Mouse (Mus musculus): ENCODE data around the gene Spib.

Gene Spib

GRCm38 (mm10) chr7:44526414-44527154 lies 5.3 kb downstream of the Spib start:
- no peak for DNase-seq (ENCODE audit: low spot score in 2 of 2)

- peak; percentile 52 to 71 for DNase-seq (ENCODE audit: low spot score in 2 of 2)
Observed at GRCm38 (mm10) chr7:44525126-44525832, 6.6 kb downstream of the Spib start.

DNA sequence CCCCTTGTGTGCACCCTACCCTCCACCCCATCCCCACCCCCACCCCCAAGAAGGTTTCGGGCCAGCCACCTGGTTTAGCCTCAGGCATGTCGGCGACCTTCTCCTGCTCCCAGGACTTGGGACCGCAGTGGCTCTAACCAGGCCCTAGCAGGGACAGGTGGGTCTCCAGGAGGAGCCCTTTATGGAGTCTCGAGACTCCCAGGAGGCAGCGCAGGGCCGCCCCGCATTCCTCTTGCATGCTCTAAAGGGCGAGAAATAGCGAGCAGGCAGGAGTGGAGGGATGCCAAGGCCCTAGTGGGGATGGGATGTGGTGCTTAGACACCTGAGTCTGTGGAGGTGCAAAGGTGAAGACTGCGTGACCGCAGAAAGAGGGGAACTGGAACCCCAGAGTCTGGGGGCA lies 7.4 kb downstream of the Spib start, which contains the start of gene Mybpc2:
Gene Mybpc2 (minus strand): TSS at position 155 of the 400 bp plus-strand sequence.
- no peak for DNase-seq (ENCODE audit: low spot score in 2 of 2)

- DNase-seq (ENCODE audit: low spot score in 2 of 2): no peak
Observed at GRCm38 (mm10) chr7:44523056-44523455, 8.8 kb downstream of the Spib start.

- peak; percentile 49 to 75 for DNase-seq (ENCODE audit: low spot score in 2 of 2)
Observed at GRCm38 (mm10) chr7:44521710-44522109, 10.2 kb downstream of the Spib start.

- no peak for DNase-seq (ENCODE audit: low spot score in 2 of 2)
Observed at GRCm38 (mm10) chr7:44520990-44521389, 10.9 kb downstream of the Spib start.

DNA sequence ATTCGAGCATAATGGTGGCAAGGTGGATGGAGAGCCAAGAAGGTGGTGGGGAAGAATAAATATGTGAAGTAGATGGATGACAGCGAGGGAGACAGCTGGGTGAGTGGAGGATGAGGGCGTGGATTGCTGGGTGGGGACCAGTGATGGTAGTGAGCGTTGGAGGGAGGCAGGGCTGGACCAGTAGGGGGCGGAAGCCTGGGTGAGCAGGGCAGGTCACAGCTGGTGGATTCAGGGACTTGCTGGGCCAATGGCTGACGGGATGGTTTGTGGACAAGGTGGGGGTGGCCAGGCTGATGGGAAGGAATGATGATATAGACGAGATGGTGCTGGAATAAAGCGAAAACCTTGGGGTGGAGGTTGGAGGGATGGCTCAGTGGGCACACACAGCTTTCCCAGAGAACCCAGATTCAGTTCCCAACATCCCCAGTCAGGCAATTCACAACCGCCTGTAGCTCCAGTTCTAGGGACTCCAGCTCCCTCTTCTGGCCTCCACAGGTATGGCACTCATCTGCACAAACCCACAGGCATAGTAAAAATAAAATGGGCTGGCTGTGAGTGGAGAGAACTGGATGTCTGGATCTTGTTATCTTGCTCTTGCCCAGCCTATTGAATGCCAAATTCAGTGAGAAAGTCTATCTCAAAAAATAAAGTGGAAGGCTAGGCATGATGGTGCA lies 12.5 kb downstream of the Spib start:
- no peak for DNase-seq (ENCODE audit: low spot score in 2 of 2)

GRCm38 (mm10) chr7:44507491-44507890 lies 24.4 kb downstream of the Spib start:
- no peak for DNase-seq (ENCODE audit: low spot score in 2 of 2)

- peak; percentile 54 to 83 for DNase-seq (ENCODE audit: low spot score in 2 of 2)
Observed at GRCm38 (mm10) chr7:44501563-44502115, 30.2 kb downstream of the Spib start.

GRCm38 (mm10) chr7:44500046-44500445 lies 31.8 kb downstream of the Spib start:
- DNase-seq (ENCODE audit: low spot score in 2 of 2): no peak

- DNase-seq (ENCODE audit: low spot score in 2 of 2): no peak
Observed at GRCm38 (mm10) chr7:44498922-44499321, 32.9 kb downstream of the Spib start.

DNA sequence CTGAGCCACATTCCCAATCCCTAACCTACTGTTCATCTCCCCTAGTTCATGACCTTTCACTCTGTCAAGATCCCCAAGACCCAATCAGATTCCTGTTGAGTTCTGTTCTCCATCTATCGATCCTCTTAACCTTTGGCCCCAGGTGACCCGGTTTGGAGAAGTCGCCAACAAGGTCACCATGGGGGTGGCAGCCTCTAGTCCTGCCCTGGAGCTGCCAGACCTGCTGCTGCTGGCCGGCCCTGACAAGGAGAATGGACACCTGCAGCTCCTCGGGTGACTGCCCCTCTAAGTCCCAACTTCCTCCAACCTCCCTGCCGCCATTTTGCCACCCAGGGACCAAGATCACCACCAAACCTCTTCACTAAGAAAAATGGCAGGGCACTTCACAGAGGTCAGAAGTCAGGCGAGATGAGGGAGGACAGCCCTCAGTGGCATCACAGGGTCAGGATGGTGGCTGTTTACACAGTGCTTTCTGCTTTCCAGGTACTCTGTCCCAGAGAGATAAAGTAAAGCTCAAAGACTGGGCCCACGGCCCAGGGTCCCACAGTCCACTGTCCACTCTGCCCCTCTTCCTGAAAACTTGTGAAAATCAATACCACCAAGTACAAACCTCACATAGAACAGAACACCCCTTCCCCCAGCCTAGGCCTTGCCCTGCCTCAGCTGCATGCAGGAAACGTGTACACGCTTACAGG lies 34.4 kb downstream of the Spib start:
- no peak for DNase-seq (ENCODE audit: low spot score in 2 of 2)

DNA sequence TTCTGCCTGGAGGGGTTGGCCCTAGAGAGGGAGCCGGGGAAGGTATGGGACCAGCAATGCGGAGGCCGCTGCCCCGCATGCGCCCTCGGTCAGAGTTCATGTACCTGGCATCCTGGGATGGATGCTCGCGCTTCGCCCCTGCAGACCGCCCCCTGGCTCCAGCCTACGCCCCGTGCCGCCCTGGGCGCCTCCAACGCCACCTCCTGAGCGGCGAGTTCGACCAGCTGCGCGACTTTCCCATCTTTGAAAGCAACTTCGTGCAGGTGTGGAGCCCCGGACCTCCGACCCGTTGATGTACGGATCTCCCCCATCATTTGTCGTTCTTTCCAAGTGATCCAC lies 35.1 kb downstream of the Spib start:
- DNase-seq (ENCODE audit: low spot score in 2 of 2): no peak

DNA sequence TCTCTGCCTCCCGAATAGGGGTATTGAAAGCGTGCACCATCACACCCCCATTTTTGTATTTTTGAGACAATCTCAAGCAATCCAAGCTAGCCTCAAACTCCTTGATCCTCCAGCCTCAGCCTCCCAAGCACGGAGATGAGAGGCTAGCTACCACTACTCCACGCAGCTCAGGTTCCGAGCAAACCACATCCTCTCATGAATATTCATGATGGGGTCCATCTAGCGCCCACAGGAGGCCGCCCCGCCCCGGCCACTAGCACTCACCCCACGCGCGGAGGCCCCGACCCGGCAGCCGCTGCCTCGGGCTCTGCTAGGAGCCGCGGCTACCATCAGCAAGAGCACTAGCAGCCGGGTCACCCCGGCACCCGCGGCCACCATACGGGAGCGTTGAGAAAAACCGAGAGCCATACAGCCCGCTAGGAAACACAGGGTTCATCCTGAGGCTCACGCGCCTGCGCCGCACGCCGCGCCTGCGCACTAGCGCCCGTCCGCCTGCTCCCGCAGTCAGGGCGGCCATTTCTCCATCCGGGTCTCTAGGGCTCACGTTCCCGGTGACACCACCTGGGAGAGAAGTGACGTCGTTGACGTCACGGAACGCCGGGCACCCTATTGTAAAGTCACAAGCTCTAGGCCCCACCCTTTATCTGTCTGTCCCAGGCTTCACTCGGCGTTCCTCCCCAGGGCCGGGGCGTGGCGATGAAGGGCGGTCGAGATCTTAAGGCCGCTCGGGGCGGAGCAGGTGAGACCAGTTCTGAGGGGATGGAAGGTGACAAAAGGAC lies 35.7 kb downstream of the Spib start, which contains the start of the genes Emc10 and Fam71e1:
Gene Emc10 (minus strand): TSS at position 538 of the 779 bp plus-strand sequence.
Gene Fam71e1 (plus strand): TSS at position 590 of the 779 bp plus-strand sequence.
- peak; percentile 97 to 98 for DNase-seq (ENCODE audit: low spot score in 2 of 2)

- no peak for DNase-seq (ENCODE audit: low spot score in 2 of 2)
Observed at GRCm38 (mm10) chr7:44495086-44495485, 36.8 kb downstream of the Spib start.

DNA sequence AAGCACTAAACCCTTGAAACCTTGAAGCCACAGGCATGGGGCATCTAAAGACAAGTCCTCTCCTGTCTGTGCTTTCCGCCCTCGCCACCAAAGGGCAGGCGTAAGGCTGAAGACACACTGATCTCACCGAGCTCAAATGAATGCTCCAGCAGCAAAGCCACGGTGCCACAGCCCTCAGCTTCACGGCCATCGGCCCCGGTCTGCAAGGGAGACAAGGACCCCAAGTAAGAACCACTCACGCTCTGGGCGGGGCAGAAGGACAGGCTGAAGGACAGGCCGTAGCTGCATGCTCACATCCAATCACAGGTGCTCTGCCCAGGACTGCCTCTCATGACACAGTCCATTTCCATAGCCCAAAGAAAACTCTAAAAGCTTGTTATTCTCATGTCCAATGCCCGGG lies 37.2 kb downstream of the Spib start:
- no peak for DNase-seq (ENCODE audit: low spot score in 2 of 2)

- peak in 1 of 2 experiments; percentile 16 for DNase-seq (ENCODE audit: low spot score in 2 of 2)
Observed at GRCm38 (mm10) chr7:44492166-44492826, 39.6 kb downstream of the Spib start.

- DNase-seq (ENCODE audit: low spot score in 2 of 2): no peak
Observed at GRCm38 (mm10) chr7:44491391-44491790, 40.5 kb downstream of the Spib start.

GRCm38 (mm10) chr7:44490281-44490680 lies 41.6 kb downstream of the Spib start:
- DNase-seq (ENCODE audit: low spot score in 2 of 2): peak in 1 of 2 experiments; percentile 19

- DNase-seq (ENCODE audit: low spot score in 2 of 2): no peak
Observed at GRCm38 (mm10) chr7:44488545-44488944, 43.3 kb downstream of the Spib start.
